Mouse (Mus musculus): Measurements from ENCODE around the gene Dhx9. TPM values are rescaled to one million over a fixed set of nuclear protein-coding genes. Genes with fewer than 3 reads are reported as not detected.
A peak's percentile ranks its signal among the peaks of the same experiment; 100 is the strongest.
"Not testable (repeated sequence)": the region's sequence is repeated elsewhere in the genome, so short reads cannot be mapped to it uniquely, and the experiment has no call there.

Gene Dhx9
- polyA plus RNA-seq, 1 experiment from 2014 or later = 26.2 TPM

DNA sequence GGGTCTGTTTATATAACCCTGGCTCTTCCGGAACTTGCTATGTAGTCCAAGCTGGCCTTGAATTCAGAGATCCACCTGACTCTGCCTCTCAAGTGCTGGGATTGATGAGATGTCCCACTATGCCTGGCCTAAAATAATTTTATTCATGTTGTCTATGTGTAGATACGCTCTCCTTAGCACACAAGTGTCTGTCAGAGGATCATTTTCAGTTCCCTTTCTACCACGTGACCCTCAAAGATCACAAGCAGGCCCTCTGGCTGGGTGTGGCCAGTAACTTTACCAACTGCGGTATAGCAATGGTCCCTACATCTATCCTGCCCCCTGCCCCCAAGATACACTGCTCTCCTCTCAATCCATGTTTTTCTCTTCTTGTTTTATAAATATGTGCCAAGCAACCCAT, 72.5 kb downstream of the Dhx9 start:
- 91% methylated on average over 4 of the region's 4 CpGs for WGBS
- no peak for ATAC-seq (ENCODE audit: low FRiP score)

GRCm38 (mm10) chr1:153414114-153414723, 73.2 kb downstream of the Dhx9 start:
- 85% methylated on average over 24 of the region's 24 CpGs for WGBS
- H3K4me2 ChIP-seq (replicated peaks); ATAC-seq (ENCODE audit: low FRiP score); H3K9ac ChIP-seq; H3K4me1 ChIP-seq (replicated peaks; ENCODE audit: control insufficient read depth, insufficient read depth, low read length); DNase-seq (ENCODE audit: low spot score); H3K36me3 ChIP-seq (replicated peaks; ENCODE audit: control insufficient read depth, insufficient read depth); H3K9me3 ChIP-seq (ENCODE audit: control insufficient read depth, low read length); H3K27ac ChIP-seq; H3K4me3 ChIP-seq (replicated peaks; ENCODE audit: low read length); H3K27me3 ChIP-seq (ENCODE audit: control insufficient read depth, insufficient read depth, low read length): not testable (repeated sequence)

More for the DNA sequence above, 72.5 kb downstream of the Dhx9 start:
- Histone ChIP-seq H3K9ac (no peak overlapping the region), H3K27ac (no peak overlapping the region), H3K4me3 (replicated peaks; ENCODE audit: low read length) (no peak overlapping the region), H3K27me3 (ENCODE audit: control insufficient read depth, insufficient read depth, low read length) (no peaks in the 10 kb centered on the region), H3K9me3 (ENCODE audit: control insufficient read depth, low read length) (no peaks in the 10 kb centered on the region), H3K4me1 (replicated peaks; ENCODE audit: control insufficient read depth, insufficient read depth, low read length) (no peaks in the 10 kb centered on the region), H3K4me2 (replicated peaks) (no peak overlapping the region), H3K36me3 (replicated peaks; ENCODE audit: control insufficient read depth, insufficient read depth) (no peaks in the 10 kb centered on the region)
- no peak for DNase-seq (ENCODE audit: low spot score)

GRCm38 (mm10) chr1:153413397-153414020, 74.0 kb downstream of the Dhx9 start:
- H3K36me3 ChIP-seq (replicated peaks; ENCODE audit: control insufficient read depth, insufficient read depth); H3K27me3 ChIP-seq (ENCODE audit: control insufficient read depth, insufficient read depth, low read length); H3K4me3 ChIP-seq (replicated peaks; ENCODE audit: low read length); H3K9me3 ChIP-seq (ENCODE audit: control insufficient read depth, low read length); H3K4me2 ChIP-seq (replicated peaks); H3K9ac ChIP-seq; ATAC-seq (ENCODE audit: low FRiP score); DNase-seq (ENCODE audit: low spot score); H3K4me1 ChIP-seq (replicated peaks; ENCODE audit: control insufficient read depth, insufficient read depth, low read length): not testable (repeated sequence)
- peak overlapping the region; percentile 16; the same call in 1 of the 2 replicates for H3K27ac ChIP-seq
- 78% methylated on average over 13 of the region's 13 CpGs for WGBS

- H3K4me3 ChIP-seq (replicated peaks; ENCODE audit: low read length); ATAC-seq (ENCODE audit: low FRiP score): not testable (repeated sequence)
Measured at GRCm38 (mm10) chr1:153412663-153413396, 74.6 kb downstream of the Dhx9 start.

DNA sequence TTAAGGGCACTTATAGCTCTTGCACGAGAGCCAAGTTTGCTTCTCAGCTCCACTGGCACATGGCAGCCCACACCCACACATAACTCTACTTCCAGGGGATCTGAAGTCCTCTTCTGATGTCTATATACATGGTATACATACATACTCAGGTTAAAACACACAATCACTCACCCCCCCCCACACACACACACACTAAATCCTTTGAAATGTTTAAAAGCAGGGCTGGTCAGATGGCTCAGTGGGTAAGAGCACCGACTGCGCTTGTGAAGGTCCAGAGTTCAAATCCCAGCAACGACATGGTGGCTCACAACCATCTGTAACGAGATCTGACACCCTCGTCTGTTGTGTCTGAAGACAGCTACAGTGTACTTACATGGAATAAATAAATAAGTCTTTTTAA, 75.7 kb downstream of the Dhx9 start:
- Histone ChIP-seq H3K4me2 (replicated peaks) (no peak overlapping the region), H3K9me3 (ENCODE audit: control insufficient read depth, low read length) (no peaks in the 10 kb centered on the region), H3K36me3 (replicated peaks; ENCODE audit: control insufficient read depth, insufficient read depth) (no peaks in the 10 kb centered on the region), H3K4me3 (replicated peaks; ENCODE audit: low read length) (no peak overlapping the region), H3K27me3 (ENCODE audit: control insufficient read depth, insufficient read depth, low read length) (no peaks in the 10 kb centered on the region), H3K9ac (no peak overlapping the region), H3K27ac (no peak overlapping the region), H3K4me1 (replicated peaks; ENCODE audit: control insufficient read depth, insufficient read depth, low read length) (no peaks in the 10 kb centered on the region)
- WGBS = 93% methylated on average over 6 of the region's 6 CpGs
- no peak for DNase-seq (ENCODE audit: low spot score)
- ATAC-seq (ENCODE audit: low FRiP score) = no peak

More at GRCm38 (mm10) chr1:153412663-153413396, 74.6 kb downstream of the Dhx9 start:
- H3K9ac ChIP-seq; H3K36me3 ChIP-seq (replicated peaks; ENCODE audit: control insufficient read depth, insufficient read depth); DNase-seq (ENCODE audit: low spot score); H3K4me2 ChIP-seq (replicated peaks); H3K4me1 ChIP-seq (replicated peaks; ENCODE audit: control insufficient read depth, insufficient read depth, low read length); H3K9me3 ChIP-seq (ENCODE audit: control insufficient read depth, low read length); H3K27me3 ChIP-seq (ENCODE audit: control insufficient read depth, insufficient read depth, low read length): not testable (repeated sequence)
- WGBS = 66% methylated on average over 3 of the region's 4 CpGs
- H3K27ac ChIP-seq = 0 out of 2 replicates have a peak overlapping the region, but pooled peaks have one; percentile 16

GRCm38 (mm10) chr1:153410915-153411314, 76.5 kb downstream of the Dhx9 start:
- not testable (repeated sequence) for ATAC-seq (ENCODE audit: low FRiP score); H3K9ac ChIP-seq; H3K4me2 ChIP-seq (replicated peaks); H3K4me3 ChIP-seq (replicated peaks; ENCODE audit: low read length); DNase-seq (ENCODE audit: low spot score); H3K27ac ChIP-seq; H3K27me3 ChIP-seq (ENCODE audit: control insufficient read depth, insufficient read depth, low read length); H3K36me3 ChIP-seq (replicated peaks; ENCODE audit: control insufficient read depth, insufficient read depth); H3K4me1 ChIP-seq (replicated peaks; ENCODE audit: control insufficient read depth, insufficient read depth, low read length); H3K9me3 ChIP-seq (ENCODE audit: control insufficient read depth, low read length)
- WGBS = 96% methylated on average over 1 of the region's 4 CpGs

GRCm38 (mm10) chr1:153408296-153408695, 79.2 kb downstream of the Dhx9 start:
- DNase-seq (ENCODE audit: low spot score); H3K27me3 ChIP-seq (ENCODE audit: control insufficient read depth, insufficient read depth, low read length); H3K27ac ChIP-seq; H3K36me3 ChIP-seq (replicated peaks; ENCODE audit: control insufficient read depth, insufficient read depth); H3K4me3 ChIP-seq (replicated peaks; ENCODE audit: low read length); ATAC-seq (ENCODE audit: low FRiP score); H3K9me3 ChIP-seq (ENCODE audit: control insufficient read depth, low read length); H3K4me1 ChIP-seq (replicated peaks; ENCODE audit: control insufficient read depth, insufficient read depth, low read length); H3K9ac ChIP-seq; H3K4me2 ChIP-seq (replicated peaks): not testable (repeated sequence)
- WGBS = 91% methylated on average over 5 of the region's 5 CpGs

DNA sequence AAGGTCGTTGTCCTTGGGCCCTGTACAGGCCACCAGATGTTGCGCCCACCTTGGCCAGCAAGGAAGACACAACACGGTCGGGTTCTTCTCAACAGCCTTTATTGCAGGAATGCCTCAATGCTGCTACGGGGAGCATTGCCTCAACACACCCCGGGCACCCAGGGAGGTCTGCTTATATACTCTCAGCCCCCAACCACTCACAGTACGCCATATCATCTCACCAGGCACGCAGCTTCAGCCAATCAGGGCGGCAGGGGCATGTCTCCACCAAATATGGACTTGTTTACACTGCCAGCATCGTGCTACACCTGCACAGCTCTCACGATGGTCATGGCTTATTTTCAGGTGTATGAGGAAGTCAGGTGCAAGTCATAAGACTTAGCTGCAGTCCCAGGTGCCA, 79.8 kb downstream of the Dhx9 start:
- H3K36me3 ChIP-seq (replicated peaks; ENCODE audit: control insufficient read depth, insufficient read depth); H3K9me3 ChIP-seq (ENCODE audit: control insufficient read depth, low read length); H3K9ac ChIP-seq; H3K4me1 ChIP-seq (replicated peaks; ENCODE audit: control insufficient read depth, insufficient read depth, low read length); ATAC-seq (ENCODE audit: low FRiP score); DNase-seq (ENCODE audit: low spot score); H3K4me3 ChIP-seq (replicated peaks; ENCODE audit: low read length); H3K4me2 ChIP-seq (replicated peaks); H3K27ac ChIP-seq; H3K27me3 ChIP-seq (ENCODE audit: control insufficient read depth, insufficient read depth, low read length): not testable (repeated sequence)
- 88% methylated on average over 11 of the region's 11 CpGs for WGBS

Measured in hindbrain, embryonic 14.5 days (tissue).